Mouse (Mus musculus): ENCODE measurements at regions not wholly inside any gene's neighbourhood (a gene's known extent, or its start where the extent isn't known, plus 50 kb on each side); places are given as distances from the start of the nearest gene placed in this dataset.

DNA sequence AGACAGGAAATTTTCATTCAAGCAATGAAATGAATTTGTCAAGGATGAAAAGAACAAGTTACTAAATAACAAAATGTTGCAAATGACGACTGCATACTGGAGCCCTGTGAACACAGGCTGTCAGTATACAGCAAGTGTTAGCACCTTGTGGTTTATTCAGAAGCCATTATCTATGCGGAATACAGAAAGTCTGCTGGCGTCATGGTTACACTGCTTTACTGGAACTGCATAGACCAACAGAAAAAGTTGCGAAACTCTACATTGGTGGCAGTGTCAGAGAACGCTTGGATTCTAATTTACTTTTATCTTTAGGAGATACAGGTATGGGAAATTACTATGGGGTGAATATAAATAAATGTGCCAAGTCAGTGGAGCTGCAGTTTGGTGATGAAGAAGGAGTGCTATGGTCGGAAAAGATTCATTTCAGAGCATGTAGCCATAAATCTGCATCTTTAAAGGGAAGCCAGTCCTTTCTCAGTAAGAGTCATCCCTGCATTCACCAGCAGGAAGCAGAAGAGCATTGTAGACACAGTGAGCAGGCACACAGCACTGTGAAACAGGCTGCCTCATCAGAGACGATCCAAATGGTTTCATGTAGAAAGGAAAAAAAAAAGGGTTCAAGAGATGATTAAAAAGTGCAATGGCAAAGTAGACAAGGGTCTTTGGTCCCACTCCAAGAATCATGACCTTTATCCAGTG, 586.3 kb downstream of the Kctd12 start:
- 79% methylated on average over 7 of the region's 7 CpGs for WGBS
- H3K4me2 ChIP-seq (ENCODE audit: low read depth, low read length), result no peak overlapping the region
- no peak overlapping the region for H3K4me3 ChIP-seq (ENCODE audit: low read depth, low read length)
- H3K36me3 ChIP-seq (ENCODE audit: control insufficient read depth, insufficient read depth, low read length), result no peaks in the 10 kb centered on the region
- no peak overlapping the region for H3K9ac ChIP-seq (replicated peaks; ENCODE audit: low read depth, low read length)
- no peak for ATAC-seq (ENCODE audit: low read depth)
- H3K9me3 ChIP-seq (ENCODE audit: control insufficient read depth, low read length), result no peaks in the 10 kb centered on the region
- no peak overlapping the region for H3K27ac ChIP-seq (ENCODE audit: low read depth, low read length)
- H3K27me3 ChIP-seq (ENCODE audit: control insufficient read depth, insufficient read depth, low read length), result no peaks in the 10 kb centered on the region
- no peaks in the 10 kb centered on the region for H3K4me1 ChIP-seq (ENCODE audit: control insufficient read depth, insufficient read depth, low read length)

DNA sequence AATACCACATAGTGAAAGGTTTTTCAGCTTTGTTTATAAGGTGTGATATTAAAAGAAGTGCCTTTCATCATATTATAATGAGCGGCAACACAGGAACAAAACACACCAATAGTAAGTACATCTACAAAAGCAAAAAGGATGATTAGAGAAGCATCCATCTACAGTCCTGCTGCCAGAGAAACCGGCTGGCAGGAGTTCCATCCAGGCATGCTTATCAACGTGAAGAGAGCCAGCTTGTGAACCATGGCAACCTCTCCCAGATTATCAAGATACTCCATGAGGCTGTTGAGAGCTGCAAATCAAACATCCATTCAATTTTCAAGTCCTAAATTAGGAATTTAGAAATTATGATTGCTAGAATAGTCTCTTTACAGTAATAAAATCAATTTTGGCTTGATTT, 590.1 kb downstream of the Kctd12 start:
- Histone ChIP-seq H3K4me1 (ENCODE audit: control insufficient read depth, insufficient read depth, low read length) (no peaks in the 10 kb centered on the region), H3K4me2 (ENCODE audit: low read depth, low read length) (no peak overlapping the region), H3K9ac (replicated peaks; ENCODE audit: low read depth, low read length) (no peak overlapping the region), H3K9me3 (ENCODE audit: control insufficient read depth, low read length) (no peaks in the 10 kb centered on the region), H3K4me3 (ENCODE audit: low read depth, low read length) (no peak overlapping the region), H3K27ac (ENCODE audit: low read depth, low read length) (no peak overlapping the region), H3K27me3 (ENCODE audit: control insufficient read depth, insufficient read depth, low read length) (no peaks in the 10 kb centered on the region), H3K36me3 (ENCODE audit: control insufficient read depth, insufficient read depth, low read length) (no peaks in the 10 kb centered on the region)
- ATAC-seq (ENCODE audit: low read depth), result no peak
- 74% methylated on average over 3 of the region's 3 CpGs for WGBS

GRCm38 (mm10) chr14:102372994-102373567, 609.4 kb downstream of the Kctd12 start:
- Histone ChIP-seq H3K4me1 (ENCODE audit: control insufficient read depth, insufficient read depth, low read length) (no peaks in the 10 kb centered on the region), H3K27me3 (ENCODE audit: control insufficient read depth, insufficient read depth, low read length) (no peaks in the 10 kb centered on the region), H3K4me2 (ENCODE audit: low read depth, low read length) (no peak overlapping the region), H3K27ac (ENCODE audit: low read depth, low read length) (no peak overlapping the region), H3K4me3 (ENCODE audit: low read depth, low read length) (no peak overlapping the region), H3K9ac (replicated peaks; ENCODE audit: low read depth, low read length) (no peak overlapping the region), H3K9me3 (ENCODE audit: control insufficient read depth, low read length) (no peaks in the 10 kb centered on the region), H3K36me3 (ENCODE audit: control insufficient read depth, insufficient read depth, low read length) (no peaks in the 10 kb centered on the region)
- ATAC-seq (ENCODE audit: low read depth), result no peak
- 85% methylated on average over 5 of the region's 5 CpGs for WGBS

DNA sequence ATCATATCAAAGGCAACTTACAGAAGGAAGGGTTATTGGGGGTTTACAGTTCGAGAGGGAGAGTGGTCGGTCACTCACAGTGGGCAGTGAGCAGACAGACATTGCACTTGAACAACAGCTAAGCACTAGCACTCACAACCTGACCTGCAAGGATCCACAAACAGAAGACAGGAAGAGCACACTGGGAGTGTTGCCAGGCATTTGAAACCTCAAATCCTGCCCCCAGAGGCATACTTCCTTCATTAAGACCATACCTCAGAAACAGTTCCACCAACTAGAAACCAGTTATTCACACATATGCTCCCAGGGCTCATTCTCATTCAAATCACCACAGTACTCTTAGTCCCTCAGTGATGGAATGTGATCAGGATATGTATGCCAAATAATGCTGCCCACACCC, 620.8 kb downstream of the Kctd12 start:
- 81% methylated on average over 2 of the region's 2 CpGs for WGBS
- Histone ChIP-seq H3K4me2 (ENCODE audit: low read depth, low read length) (no peak overlapping the region), H3K4me1 (ENCODE audit: control insufficient read depth, insufficient read depth, low read length) (no peaks in the 10 kb centered on the region), H3K27me3 (ENCODE audit: control insufficient read depth, insufficient read depth, low read length) (no peaks in the 10 kb centered on the region), H3K36me3 (ENCODE audit: control insufficient read depth, insufficient read depth, low read length) (no peaks in the 10 kb centered on the region), H3K27ac (ENCODE audit: low read depth, low read length) (no peak overlapping the region), H3K9me3 (ENCODE audit: control insufficient read depth, low read length) (no peaks in the 10 kb centered on the region), H3K9ac (replicated peaks; ENCODE audit: low read depth, low read length) (no peak overlapping the region), H3K4me3 (ENCODE audit: low read depth, low read length) (no peak overlapping the region)
- ATAC-seq (ENCODE audit: low read depth), result no peak

DNA sequence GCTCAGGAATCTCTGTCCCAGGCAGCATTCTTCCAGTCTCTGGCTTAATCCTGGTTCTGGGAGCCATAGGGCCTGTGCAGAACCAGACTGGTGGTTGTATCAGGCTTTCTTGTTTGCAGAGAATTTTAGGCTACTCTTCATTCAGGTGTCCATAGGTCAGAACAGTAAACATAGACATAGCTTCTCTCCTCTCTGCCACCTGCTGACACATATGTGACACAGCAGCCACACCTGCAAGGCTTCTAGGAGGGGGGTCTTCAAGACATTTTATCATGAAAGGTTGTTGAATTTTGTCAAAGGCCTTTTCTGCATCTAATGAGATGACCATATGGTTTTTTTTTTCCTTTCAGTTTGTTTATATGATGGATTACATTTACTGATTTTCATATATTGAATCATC, 599.7 kb downstream of the Lmo7 start:
- no peak for ATAC-seq (ENCODE audit: low read depth)
- no peaks in the 10 kb centered on the region for H3K36me3 ChIP-seq (ENCODE audit: control insufficient read depth, insufficient read depth, low read length)
- no peak overlapping the region for H3K27ac ChIP-seq (ENCODE audit: low read depth, low read length)
- H3K9ac ChIP-seq (replicated peaks; ENCODE audit: low read depth, low read length), result no peak overlapping the region
- no peaks in the 10 kb centered on the region for H3K27me3 ChIP-seq (ENCODE audit: control insufficient read depth, insufficient read depth, low read length)
- H3K4me2 ChIP-seq (ENCODE audit: low read depth, low read length), result no peak overlapping the region
- no peaks in the 10 kb centered on the region for H3K4me1 ChIP-seq (ENCODE audit: control insufficient read depth, insufficient read depth, low read length)
- H3K9me3 ChIP-seq (ENCODE audit: control insufficient read depth, low read length), result no peaks in the 10 kb centered on the region
- H3K4me3 ChIP-seq (ENCODE audit: low read depth, low read length), result no peak overlapping the region

DNA sequence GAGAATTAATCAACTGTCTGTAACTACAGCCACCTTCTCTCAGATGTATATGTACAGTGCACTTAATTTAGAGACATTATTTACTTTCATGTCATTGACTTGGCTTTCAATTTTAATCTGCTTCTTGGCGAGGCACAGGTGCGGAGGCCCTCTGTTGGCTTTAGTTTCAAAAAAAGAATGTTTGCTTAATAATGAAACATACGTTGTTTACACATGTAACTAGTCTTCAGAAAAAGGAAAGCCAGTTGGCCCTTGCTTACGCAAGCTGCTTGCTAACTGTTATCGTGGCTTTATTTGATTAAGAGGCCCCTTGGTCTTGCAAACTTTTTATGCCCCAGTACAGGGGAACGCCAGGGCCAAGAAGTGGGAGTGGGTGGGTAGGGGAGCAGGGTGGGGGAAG, 576.6 kb downstream of the Lmo7 start:
- Histone ChIP-seq H3K9me3 (ENCODE audit: control insufficient read depth, low read length) (no peaks in the 10 kb centered on the region), H3K9ac (replicated peaks; ENCODE audit: low read depth, low read length) (no peak overlapping the region), H3K4me1 (ENCODE audit: control insufficient read depth, insufficient read depth, low read length) (no peaks in the 10 kb centered on the region), H3K4me3 (ENCODE audit: low read depth, low read length) (no peak overlapping the region), H3K27ac (ENCODE audit: low read depth, low read length) (no peak overlapping the region), H3K36me3 (ENCODE audit: control insufficient read depth, insufficient read depth, low read length) (no peaks in the 10 kb centered on the region), H3K4me2 (ENCODE audit: low read depth, low read length) (no peak overlapping the region), H3K27me3 (ENCODE audit: control insufficient read depth, insufficient read depth, low read length) (no peaks in the 10 kb centered on the region)
- 88% methylated on average over 6 of the region's 6 CpGs for WGBS
- ATAC-seq (ENCODE audit: low read depth), result no peak

GRCm38 (mm10) chr14:102302826-102303225, 573.1 kb downstream of the Lmo7 start:
- 63% methylated on average over 2 of the region's 2 CpGs for WGBS
- no peak overlapping the region for H3K9ac ChIP-seq (replicated peaks; ENCODE audit: low read depth, low read length)
- no peaks in the 10 kb centered on the region for H3K4me1 ChIP-seq (ENCODE audit: control insufficient read depth, insufficient read depth, low read length)
- no peak overlapping the region for H3K27ac ChIP-seq (ENCODE audit: low read depth, low read length)
- no peaks in the 10 kb centered on the region for H3K36me3 ChIP-seq (ENCODE audit: control insufficient read depth, insufficient read depth, low read length)
- no peaks in the 10 kb centered on the region for H3K27me3 ChIP-seq (ENCODE audit: control insufficient read depth, insufficient read depth, low read length)
- no peak overlapping the region for H3K4me3 ChIP-seq (ENCODE audit: low read depth, low read length)
- no peak for ATAC-seq (ENCODE audit: low read depth)
- H3K4me2 ChIP-seq (ENCODE audit: low read depth, low read length), result no peak overlapping the region
- H3K9me3 ChIP-seq (ENCODE audit: control insufficient read depth, low read length), result no peaks in the 10 kb centered on the region

GRCm38 (mm10) chr14:102300251-102300650, 570.5 kb downstream of the Lmo7 start:
- Histone ChIP-seq H3K4me2 (ENCODE audit: low read depth, low read length) (no peak overlapping the region), H3K9me3 (ENCODE audit: control insufficient read depth, low read length) (no peaks in the 10 kb centered on the region), H3K36me3 (ENCODE audit: control insufficient read depth, insufficient read depth, low read length) (no peaks in the 10 kb centered on the region), H3K4me3 (ENCODE audit: low read depth, low read length) (no peak overlapping the region), H3K27me3 (ENCODE audit: control insufficient read depth, insufficient read depth, low read length) (no peaks in the 10 kb centered on the region), H3K9ac (replicated peaks; ENCODE audit: low read depth, low read length) (no peak overlapping the region), H3K27ac (ENCODE audit: low read depth, low read length) (no peak overlapping the region), H3K4me1 (ENCODE audit: control insufficient read depth, insufficient read depth, low read length) (no peaks in the 10 kb centered on the region)
- ATAC-seq (ENCODE audit: low read depth), result no peak
- 84% methylated on average over 6 of the region's 6 CpGs for WGBS

DNA sequence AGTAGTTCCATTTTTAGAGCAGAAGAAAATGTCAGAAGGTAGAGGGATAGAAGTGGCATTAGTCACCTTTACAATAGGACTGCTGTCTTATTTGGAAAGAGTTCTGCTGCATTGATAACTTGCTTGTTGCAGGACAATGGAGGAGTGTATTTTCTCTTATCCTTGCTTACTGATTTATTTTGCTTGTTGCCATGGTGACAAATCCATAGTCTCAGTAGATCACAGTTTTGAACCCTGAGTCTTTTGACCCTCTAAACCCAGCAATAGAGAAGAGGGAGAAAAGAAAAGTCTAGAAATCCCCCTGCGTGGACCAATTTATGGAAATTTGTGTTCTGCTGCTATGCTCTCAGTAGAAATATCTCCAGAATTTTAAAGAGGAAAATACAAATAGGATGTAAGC, 561.6 kb downstream of the Lmo7 start:
- no peak for ATAC-seq (ENCODE audit: low read depth)
- no peaks in the 10 kb centered on the region for H3K27me3 ChIP-seq (ENCODE audit: control insufficient read depth, insufficient read depth, low read length)
- H3K4me3 ChIP-seq (ENCODE audit: low read depth, low read length), result no peak overlapping the region
- H3K9me3 ChIP-seq (ENCODE audit: control insufficient read depth, low read length), result no peaks in the 10 kb centered on the region
- WGBS, result 34% methylated on average over 1 of the region's 1 CpGs
- H3K9ac ChIP-seq (replicated peaks; ENCODE audit: low read depth, low read length), result no peak overlapping the region
- no peaks in the 10 kb centered on the region for H3K36me3 ChIP-seq (ENCODE audit: control insufficient read depth, insufficient read depth, low read length)
- H3K27ac ChIP-seq (ENCODE audit: low read depth, low read length), result no peak overlapping the region
- no peak overlapping the region for H3K4me2 ChIP-seq (ENCODE audit: low read depth, low read length)
- no peaks in the 10 kb centered on the region for H3K4me1 ChIP-seq (ENCODE audit: control insufficient read depth, insufficient read depth, low read length)

Data from neural tube, embryonic 14.5 days (tissue).